Mouse (Mus musculus) limb, embryonic 14.5 days (tissue): Measurements from ENCODE around the gene Slc5a5. TPM values are rescaled to one million over a fixed set of nuclear protein-coding genes. Genes with fewer than 3 reads are reported as not detected.

Source experiments
- ATAC-seq: fragments of 200-750 bp; cut with Nextera tagmentation; 2 replicates; pipeline ENCODE4 v1.8.0; 2017; ENCODE audit warnings: low read depth, moderate number of reproducible peaks, moderate TSS enrichment; ENCODE audit not compliant: low FRiP score
- DNase-seq: peaks from one replicate; pipeline ENCODE4 v3.0.0-alpha.2; 2015; ENCODE audit warnings: low spot score
- H3K27ac ChIP-seq: fragments of 300-500 bp; sonication (generic); replicated peaks from 2 replicates; pipeline ENCODE4 v1.5.1; 2014; ENCODE audit warnings: low read depth, mild to moderate bottlenecking, low read length, moderate library complexity, mixed read lengths
- H3K27me3 ChIP-seq: fragments of 300-500 bp; sonication (generic); 2 replicates; pipeline ENCODE4 v1.6.1; 2014; ENCODE audit warnings: low read length, mixed read lengths; ENCODE audit not compliant: control insufficient read depth, insufficient read depth
- H3K36me3 ChIP-seq: fragments of 300-500 bp; sonication (generic); 2 replicates; pipeline ENCODE4 v1.6.1; 2014; ENCODE audit warnings: mild to moderate bottlenecking, low read length, moderate library complexity, mixed read lengths; ENCODE audit not compliant: control insufficient read depth, insufficient read depth
- H3K4me1 ChIP-seq: fragments of 300-500 bp; sonication (generic); 2 replicates; pipeline ENCODE4 v1.6.1; 2014; ENCODE audit warnings: antibody characterized with exemption, low read length, mixed read lengths; ENCODE audit not compliant: control insufficient read depth, insufficient read depth
- H3K4me2 ChIP-seq: fragments of 300-500 bp; sonication (generic); replicated peaks from 2 replicates; pipeline ENCODE4 v1.6.1; 2014; ENCODE audit warnings: low read depth, mild to moderate bottlenecking, low read length, moderate library complexity; ENCODE audit not compliant: severe bottlenecking
- H3K4me3 ChIP-seq: fragments of 300-500 bp; sonication (generic); replicated peaks from 2 replicates; pipeline ENCODE4 v1.5.1; 2014; ENCODE audit warnings: low read length
- H3K9ac ChIP-seq: fragments of 300-500 bp; sonication (generic); 2 replicates; pipeline ENCODE4 v1.6.1; 2014; ENCODE audit warnings: mild to moderate bottlenecking, low read depth, low read length, moderate library complexity; ENCODE audit not compliant: severe bottlenecking
- H3K9me3 ChIP-seq: fragments of 300-500 bp; sonication (generic); 2 replicates; pipeline ENCODE4 v1.6.1; 2016; ENCODE audit warnings: low read length; ENCODE audit not compliant: control insufficient read depth
- POLR2A ChIP-seq: fragments of 200-500 bp; IDR thresholded peaks from 2 replicates; pipeline ENCODE4 v1.8.0; 2012; ENCODE audit warnings: inconsistent platforms, mild to moderate bottlenecking, moderate library complexity, borderline replicate concordance; ENCODE audit not compliant: insufficient read depth, insufficient read length; ENCODE audit errors: extremely low read depth
- WGBS: fragments of 180-500 bp; shearing (Covaris S2); extraction: QIAGEN DNeasy Blood & Tissue Kit; methylation state at CpG from one replicate; pipeline ENCODE4 v1.1.7; 2014; 5-methylcytosine and 5-hydroxymethylcytosine counted together
- polyA plus RNA-seq, 2 experiments: library from polyadenylated mRNA; depleted of rRNA in 1 of 2; stranded (reverse) in 1 of 2; unstranded in 1 of 2; fragments of >200 nt; fragmentation: Nextera tagmentation in 1 of 2; extraction: Ambion mirVana in 1 of 2; gene quantifications; 2 replicates each; pipeline versions ENCODE4 v1.2.1 to v1.2.3; 2012 to 2014

Slc5a5 gene
- polyA plus RNA-seq, 2 experiments, result 0.83 to 1.4 TPM

DNA sequence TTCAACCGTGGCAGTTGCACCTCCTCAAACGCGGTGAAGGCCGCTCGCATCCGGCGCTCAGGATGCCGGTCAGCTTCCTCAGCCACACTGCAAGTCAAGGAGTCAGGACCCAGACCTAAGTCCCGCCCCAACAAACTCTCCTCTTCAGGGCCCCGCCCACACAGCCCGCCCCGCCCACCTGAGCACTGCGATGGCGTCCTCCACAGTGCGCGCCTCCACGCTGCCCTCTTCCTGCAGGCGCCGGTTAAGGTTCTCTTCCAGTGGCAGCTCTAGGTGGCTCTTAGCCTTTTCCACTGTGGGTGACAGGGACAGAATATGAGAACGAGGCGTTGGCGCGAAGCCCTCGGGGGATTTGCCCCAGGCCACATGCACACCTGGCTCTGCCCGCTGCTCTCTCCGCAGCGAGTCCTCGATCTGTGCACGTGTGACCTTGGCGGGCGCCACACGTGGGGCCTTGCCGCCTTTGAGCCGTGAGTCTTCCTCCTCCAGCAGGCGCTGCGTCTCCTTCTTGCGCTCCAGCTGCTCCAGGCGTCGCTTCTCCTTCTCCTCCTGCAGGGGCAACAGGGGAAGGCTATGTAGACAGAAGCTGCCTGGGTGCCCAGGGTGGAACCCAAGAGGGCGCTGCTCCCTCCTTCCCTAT, 23.9 kb downstream of the Slc5a5 start:
- H3K27ac ChIP-seq, result no peak overlapping the region
- DNase-seq, result peak; percentile 59

DNA sequence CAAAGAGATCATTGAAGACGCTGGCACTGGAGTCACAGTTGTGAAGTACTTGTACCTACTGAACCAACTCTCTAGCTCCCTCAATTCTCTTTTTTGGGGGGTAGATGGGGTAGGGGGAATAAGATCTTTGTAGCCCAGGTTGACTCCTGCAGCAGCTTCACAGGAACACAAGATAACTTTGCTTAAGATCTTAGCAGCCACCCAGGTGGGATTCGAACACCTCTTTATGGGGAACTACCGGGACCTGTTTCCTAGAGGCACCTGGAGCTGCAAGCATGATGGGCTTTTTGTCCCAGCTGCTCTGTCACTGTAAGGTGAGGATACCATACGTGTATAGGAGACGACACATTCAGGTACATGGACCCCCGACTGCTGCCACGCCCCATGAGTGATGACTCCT, 26.0 kb downstream of the Slc5a5 start:
- no peak overlapping the region for H3K9ac ChIP-seq
- DNase-seq (no peak), ATAC-seq (no peak)
- peaks cover 15% of the 10 kb centered on the region for H3K27me3 ChIP-seq
- H3K27ac ChIP-seq, result peak overlapping the region; percentile 82; the same call in 1 of the 2 replicates
- H3K4me1 ChIP-seq, result peaks cover 29% of the 10 kb centered on the region
- no peaks in the 10 kb centered on the region for H3K9me3 ChIP-seq
- TF ChIP-seq POLR2A, result no peak
- H3K36me3 ChIP-seq, result no peaks in the 10 kb centered on the region; the same call in 1 of the 2 replicates
- H3K4me3 ChIP-seq, result no peak overlapping the region; the same call in 1 of the 2 replicates
- H3K4me2 ChIP-seq, result no peak overlapping the region
- 85% methylated on average over 7 of the region's 7 CpGs for WGBS

More for the DNA sequence above, 23.9 kb downstream of the Slc5a5 start:
- H3K4me1 ChIP-seq, result peaks cover 25% of the 10 kb centered on the region
- no peaks in the 10 kb centered on the region; the same call in 1 of the 2 replicates for H3K36me3 ChIP-seq
- no peaks in the 10 kb centered on the region for H3K9me3 ChIP-seq
- peak overlapping the region; percentile 14; the same call in 1 of the 2 replicates for H3K4me3 ChIP-seq
- H3K9ac ChIP-seq, result no peak overlapping the region
- no peak for ATAC-seq
- H3K4me2 ChIP-seq, result peak overlapping the region; percentile 42
- no peaks in the 10 kb centered on the region for H3K27me3 ChIP-seq
- 20% methylated on average over 40 of the region's 40 CpGs for WGBS
- TF ChIP-seq POLR2A, result no peak

DNA sequence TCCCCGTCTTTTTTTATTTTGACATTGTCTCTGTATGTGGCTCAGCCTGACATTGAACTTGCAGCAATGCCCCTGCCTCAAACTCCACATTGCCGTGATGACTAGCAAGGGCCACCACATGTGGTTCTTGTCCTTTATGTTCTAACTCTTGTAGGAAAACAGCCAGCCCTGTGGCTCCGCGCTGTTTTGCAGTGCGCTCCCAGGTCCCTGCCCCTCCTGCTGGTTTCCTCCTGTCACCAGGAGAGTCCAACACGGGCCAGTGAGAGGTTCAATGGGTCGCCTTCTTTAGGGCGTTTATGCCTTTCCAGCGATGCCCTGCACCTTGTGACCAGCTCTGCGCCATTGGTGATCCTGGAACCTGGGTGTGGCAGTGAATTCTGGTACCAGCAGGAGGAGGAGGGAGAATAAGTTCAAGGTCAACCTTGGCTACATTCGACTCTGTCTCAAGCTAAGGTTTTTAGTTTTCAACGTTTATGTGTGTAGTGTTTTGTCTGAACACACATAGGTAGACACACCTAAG, 26.5 kb downstream of the Slc5a5 start:
- Histone ChIP-seq H3K4me3 (peak overlapping the region; percentile 49), H3K9me3 (no peaks in the 10 kb centered on the region), H3K9ac (peak overlapping the region; percentile 40), H3K27ac (peak overlapping the region; percentile 82), H3K27me3 (peaks cover 18% of the 10 kb centered on the region), H3K36me3 (no peaks in the 10 kb centered on the region; the same call in 1 of the 2 replicates), H3K4me1 (peaks cover 29% of the 10 kb centered on the region), H3K4me2 (peak overlapping the region; percentile 86)
- WGBS, result 12% methylated on average over 12 of the region's 12 CpGs
- no peak for TF ChIP-seq POLR2A
- ATAC-seq (peak; percentile 5), DNase-seq (no peak)

GRCm38 (mm10) chr8:70865350-70866000, 27.1 kb downstream of the Slc5a5 start:
- DNase-seq, result peak; percentile 100
- Histone ChIP-seq H3K27ac (peak overlapping the region; percentile 82), H3K4me3 (peak overlapping the region; percentile 49), H3K27me3 (peaks cover 18% of the 10 kb centered on the region), H3K4me2 (peak overlapping the region; percentile 86), H3K4me1 (peaks cover 29% of the 10 kb centered on the region), H3K9me3 (no peaks in the 10 kb centered on the region), H3K9ac (peak overlapping the region; percentile 55), H3K36me3 (no peaks in the 10 kb centered on the region; the same call in 1 of the 2 replicates)
- peak; percentile 92 for ATAC-seq
- TF ChIP-seq POLR2A, result peak; percentile 72; the same call in 1 of the 2 replicates
- under 1% methylated on average over 44 of the region's 46 CpGs for WGBS

DNA sequence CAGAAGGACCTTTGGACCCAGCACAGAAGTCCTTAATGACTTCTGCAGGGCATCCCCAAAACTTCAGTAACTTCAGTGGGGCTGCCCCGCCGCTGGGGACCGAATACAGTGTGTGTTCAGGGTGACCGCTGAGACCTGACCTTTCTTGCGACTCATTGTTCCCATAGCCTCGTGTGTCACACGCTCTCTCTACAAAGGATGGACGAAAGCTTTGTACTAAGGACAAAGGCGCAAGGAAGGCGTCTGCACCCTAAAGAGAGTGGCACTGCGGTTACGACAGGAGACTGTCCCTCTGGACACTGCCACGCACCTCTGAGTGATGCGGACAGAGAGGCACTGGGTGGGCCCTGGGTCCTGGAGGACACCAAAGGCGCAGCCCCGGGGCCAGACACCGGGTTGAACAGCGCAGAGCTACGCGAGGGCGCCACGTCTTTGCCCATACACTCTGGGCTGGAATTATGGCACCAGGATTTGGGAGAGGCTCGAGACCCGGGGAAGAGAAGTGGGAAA, 27.8 kb downstream of the Slc5a5 start:
- no peaks in the 10 kb centered on the region for H3K9me3 ChIP-seq
- no peak for TF ChIP-seq POLR2A
- H3K4me1 ChIP-seq, result peaks cover 29% of the 10 kb centered on the region
- ATAC-seq (no peak; the same call in 1 of the 2 replicates), DNase-seq (no peak)
- peak overlapping the region; percentile 66 for H3K27ac ChIP-seq
- peak overlapping the region; percentile 86 for H3K4me2 ChIP-seq
- H3K4me3 ChIP-seq, result peak overlapping the region; percentile 49
- H3K36me3 ChIP-seq, result no peaks in the 10 kb centered on the region; the same call in 1 of the 2 replicates
- peak overlapping the region; percentile 55 for H3K9ac ChIP-seq
- peaks cover 18% of the 10 kb centered on the region for H3K27me3 ChIP-seq
- 2% methylated on average over 24 of the region's 24 CpGs for WGBS
